Mouse (Mus musculus): ENCODE data around the gene Ankrd34b. TPM values are rescaled to one million over a fixed set of nuclear protein-coding genes. Genes with fewer than 3 reads are reported as not detected.

Ankrd34b gene
- polyA plus RNA-seq, 1 experiment from 2014 or later, result 0.13 TPM

Other genes with a start within 250 kb of the Ankrd34b start
- 1.5 and 2.0 TPM in 2 replicates for gene Gm20379, start 119.9 kb upstream of the Ankrd34b start, polyA plus RNA-seq (2015; fragmentation: Nextera tagmentation; extraction: Ambion mirVana)
- 16.1 and 16.9 TPM in 2 replicates for gene Dhfr, start 71.2 kb upstream of the Ankrd34b start, polyA plus RNA-seq (2015; fragmentation: Nextera tagmentation; extraction: Ambion mirVana)
- 31.9 and 32.2 TPM in 2 replicates for gene Msh3, start 70.9 kb upstream of the Ankrd34b start, polyA plus RNA-seq (2015; fragmentation: Nextera tagmentation; extraction: Ambion mirVana)
- 0.36 and 0.37 TPM in 2 replicates for gene Fam151b, start 58.1 kb downstream of the Ankrd34b start, polyA plus RNA-seq (2015; fragmentation: Nextera tagmentation; extraction: Ambion mirVana)
- 13.5 and 13.7 TPM in 2 replicates for gene Zfyve16, start 105.0 kb downstream of the Ankrd34b start, polyA plus RNA-seq (2015; fragmentation: Nextera tagmentation; extraction: Ambion mirVana)
- gene Spz1, start 150.3 kb downstream of the Ankrd34b start, polyA plus RNA-seq (2015; fragmentation: Nextera tagmentation; extraction: Ambion mirVana), result not detected in 2 replicates
- 7.8 and 10.5 TPM in 2 replicates for gene Serinc5, start 185.2 kb downstream of the Ankrd34b start, polyA plus RNA-seq (2015; fragmentation: Nextera tagmentation; extraction: Ambion mirVana)